Mouse (Mus musculus) midbrain, embryonic 11.5 days (tissue): ENCODE results near the gene Hfe. TPM values are rescaled to one million over a fixed set of nuclear protein-coding genes. Genes with fewer than 3 reads are reported as not detected.
"Not testable (repeated sequence)": the region's sequence is repeated elsewhere in the genome, so short reads cannot be mapped to it uniquely, and the experiment has no call there.

Experiments
- ATAC-seq: fragments of 200-750 bp; cut with Nextera tagmentation; 2 replicates; pipeline ENCODE4 v1.8.0; 2017; ENCODE audit warnings: moderate TSS enrichment, moderate library complexity; ENCODE audit not compliant: low FRiP score
- DNase-seq: peaks from one replicate; pipeline ENCODE4 v3.0.0; 2015; ENCODE audit warnings: low spot score; ENCODE audit errors: missing footprints
- H3K27ac ChIP-seq: fragments of 300-500 bp; sonication (generic); 2 replicates; pipeline ENCODE4 v1.5.1; 2014; ENCODE audit warnings: low read depth, low read length
- H3K27me3 ChIP-seq: fragments of 300-500 bp; sonication (generic); 2 replicates; pipeline ENCODE4 v1.6.1; 2014; ENCODE audit warnings: mild to moderate bottlenecking, low read length, moderate library complexity, mixed read lengths; ENCODE audit not compliant: control insufficient read depth, insufficient read depth
- H3K36me3 ChIP-seq: fragments of 300-500 bp; sonication (generic); 2 replicates; pipeline ENCODE4 v1.6.1; 2014; ENCODE audit warnings: mild to moderate bottlenecking, low read length, moderate library complexity, mixed read lengths; ENCODE audit not compliant: control insufficient read depth, insufficient read depth
- H3K4me1 ChIP-seq: fragments of 300-500 bp; sonication (generic); 2 replicates; pipeline ENCODE4 v1.6.1; 2014; ENCODE audit warnings: low read length; ENCODE audit not compliant: control insufficient read depth, insufficient read depth
- H3K4me2 ChIP-seq: fragments of 300-500 bp; sonication (generic); 2 replicates; pipeline ENCODE4 v1.6.1; 2014; ENCODE audit warnings: mild to moderate bottlenecking, moderate library complexity
- H3K4me3 ChIP-seq: fragments of 300-500 bp; sonication (generic); 2 replicates; pipeline ENCODE4 v1.5.1; 2014; ENCODE audit warnings: low read depth, low read length
- H3K9ac ChIP-seq: fragments of 300-500 bp; sonication (generic); 2 replicates; pipeline ENCODE4 v1.6.1; 2014; ENCODE audit warnings: low read length
- H3K9me3 ChIP-seq: fragments of 300-500 bp; sonication (generic); 2 replicates; pipeline ENCODE4 v1.6.1; 2016; ENCODE audit warnings: low read length; ENCODE audit not compliant: control insufficient read depth
- whole genome bisulfite sequencing: fragments of 180-500 bp; shearing (Covaris S2); extraction: QIAGEN DNeasy Blood & Tissue Kit; methylation state at CpG from one replicate; pipeline ENCODE4 v1.1.7; 2014; 5-methylcytosine and 5-hydroxymethylcytosine counted together
- polyA plus RNA-seq: library from polyadenylated mRNA; unstranded; fragments of >200 nt; fragmentation: Nextera tagmentation; extraction: Ambion mirVana; gene quantifications from 2 replicates; pipeline ENCODE4 v1.2.1, GENCODE M21; 2014

Hfe gene
- polyA plus RNA-seq, 1 experiment from 2014 or later = 2.7 TPM

DNA sequence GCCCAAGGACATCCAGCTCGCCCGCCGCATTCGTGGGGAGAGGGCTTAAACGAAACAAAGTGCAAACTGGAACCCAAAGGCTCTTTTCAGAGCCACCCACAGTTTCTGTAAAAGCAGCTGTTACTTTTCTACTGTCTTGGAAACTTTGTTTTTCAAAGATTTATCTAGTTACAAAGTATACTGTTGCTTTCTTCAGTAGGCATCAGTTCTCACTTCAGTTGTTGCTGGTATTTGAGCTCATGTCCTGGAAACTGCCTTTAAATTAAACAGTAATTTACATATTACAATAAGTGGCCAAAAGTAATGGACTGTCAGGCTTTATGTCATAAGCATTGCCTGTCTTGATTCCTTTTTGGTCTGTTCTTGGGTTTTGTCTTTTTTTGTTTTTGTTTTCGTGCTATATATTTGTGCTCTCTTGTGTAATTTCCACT is 42.1 kb upstream of the Hfe start:
- H3K27me3 ChIP-seq = no peaks in the 10 kb centered on the region
- 5% methylated on average over 6 of the region's 6 CpGs for WGBS
- peak overlapping the region; percentile 76 for H3K27ac ChIP-seq
- ATAC-seq (no peak), DNase-seq (peak; percentile 93)
- H3K36me3 ChIP-seq = no peaks in the 10 kb centered on the region
- peak overlapping the region; percentile 53 for H3K4me2 ChIP-seq
- H3K9me3 ChIP-seq = no peaks in the 10 kb centered on the region
- H3K4me3 ChIP-seq = peak overlapping the region; percentile 33
- peak overlapping the region; percentile 65 for H3K9ac ChIP-seq
- peaks cover 13% of the 10 kb centered on the region for H3K4me1 ChIP-seq

GRCm38 (mm10) chr13:23752067-23752741 is 41.5 kb upstream of the Hfe start, which contains the start of gene Hist1h3b:
Hist1h3b (plus strand) TSS chr13:23752267.
- WGBS = 0% methylated on average over 18 of the region's 47 CpGs
- peak; percentile 92 for ATAC-seq

GRCm38 (mm10) chr13:23751478-23751956 is 40.9 kb upstream of the Hfe start:
- ATAC-seq (peak; percentile 34; the same call in 1 of the 2 replicates), DNase-seq (peak; percentile 91)
- peaks cover 13% of the 10 kb centered on the region for H3K4me1 ChIP-seq
- peak overlapping the region; percentile 94 for H3K27ac ChIP-seq
- H3K4me2 ChIP-seq = peak overlapping the region; percentile 51
- H3K36me3 ChIP-seq = no peaks in the 10 kb centered on the region
- 2% methylated on average over 11 of the region's 11 CpGs for WGBS
- H3K9me3 ChIP-seq = no peaks in the 10 kb centered on the region
- H3K9ac ChIP-seq = peak overlapping the region; percentile 70
- H3K27me3 ChIP-seq = no peaks in the 10 kb centered on the region
- H3K4me3 ChIP-seq = peak overlapping the region; percentile 38

More at GRCm38 (mm10) chr13:23752067-23752741, 41.5 kb upstream of the Hfe start, which contains the start of gene Hist1h3b:
- H3K9ac ChIP-seq = peak within 1 kb of the TSS; percentile 70
- peak; percentile 99 for DNase-seq
- H3K9me3 ChIP-seq, H3K36me3 ChIP-seq, H3K27me3 ChIP-seq: not testable (repeated sequence)
- H3K27ac ChIP-seq = peak within 1 kb of the TSS; percentile 94
- H3K4me1 ChIP-seq = peaks cover 13% of the 10 kb centered on the region
- peak within 1 kb of the TSS; percentile 38 for H3K4me3 ChIP-seq
- H3K4me2 ChIP-seq = peak within 1 kb of the TSS; percentile 53

DNA sequence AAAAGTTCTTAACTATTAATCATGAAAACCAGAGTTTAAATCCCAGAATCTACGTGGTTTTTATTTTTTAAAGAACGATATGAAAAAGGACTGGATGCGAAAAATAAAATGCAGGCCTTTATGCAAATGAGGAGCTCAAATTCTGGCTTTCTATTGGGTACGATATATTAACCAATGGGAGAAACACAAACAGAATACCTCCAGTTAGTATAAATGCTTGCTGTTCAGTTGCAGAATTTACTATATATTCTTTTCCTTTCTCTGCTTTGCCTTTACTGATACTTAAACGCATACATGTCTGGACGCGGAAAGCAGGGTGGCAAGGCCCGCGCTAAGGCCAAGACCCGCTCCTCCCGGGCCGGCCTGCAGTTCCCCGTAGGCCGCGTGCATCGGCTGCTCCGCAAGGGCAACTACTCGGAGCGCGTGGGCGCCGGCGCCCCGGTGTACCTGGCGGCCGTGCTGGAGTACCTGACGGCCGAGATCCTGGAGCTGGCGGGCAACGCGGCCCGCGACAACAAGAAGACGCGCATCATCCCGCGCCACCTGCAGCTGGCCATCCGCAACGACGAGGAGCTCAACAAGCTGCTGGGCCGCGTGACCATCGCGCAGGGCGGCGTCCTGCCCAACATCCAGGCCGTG is 40.3 kb upstream of the Hfe start, which contains the start of gene Hist1h2ab:
TSS of gene Hist1h2ab (plus strand) at position 288 of the 639 bp plus-strand sequence.
- not testable (repeated sequence) for H3K36me3 ChIP-seq, H3K27me3 ChIP-seq, H3K9me3 ChIP-seq
- ATAC-seq = peak; percentile 49
- WGBS = under 1% methylated on average over 27 of the region's 47 CpGs
- H3K4me1 ChIP-seq = peaks cover 13% of the 10 kb centered on the region
- peak within 1 kb of the TSS; percentile 38 for H3K4me3 ChIP-seq
- peak; percentile 97 for DNase-seq
- H3K4me2 ChIP-seq = peak within 1 kb of the TSS; percentile 51
- H3K9ac ChIP-seq = peak within 1 kb of the TSS; percentile 70
- H3K27ac ChIP-seq = peak within 1 kb of the TSS; percentile 94

GRCm38 (mm10) chr13:23749563-23750121 is 39.0 kb upstream of the Hfe start:
- no peaks in the 10 kb centered on the region for H3K9me3 ChIP-seq
- H3K4me2 ChIP-seq = no peak overlapping the region
- no peaks in the 10 kb centered on the region for H3K36me3 ChIP-seq
- H3K27me3 ChIP-seq = no peaks in the 10 kb centered on the region
- no peak for DNase-seq
- H3K9ac ChIP-seq = no peak overlapping the region
- peak overlapping the region; percentile 63; the same call in 1 of the 2 replicates for H3K27ac ChIP-seq
- no peak for ATAC-seq
- WGBS = 91% methylated on average over 5 of the region's 5 CpGs
- peaks cover 13% of the 10 kb centered on the region for H3K4me1 ChIP-seq
- no peak overlapping the region for H3K4me3 ChIP-seq

DNA sequence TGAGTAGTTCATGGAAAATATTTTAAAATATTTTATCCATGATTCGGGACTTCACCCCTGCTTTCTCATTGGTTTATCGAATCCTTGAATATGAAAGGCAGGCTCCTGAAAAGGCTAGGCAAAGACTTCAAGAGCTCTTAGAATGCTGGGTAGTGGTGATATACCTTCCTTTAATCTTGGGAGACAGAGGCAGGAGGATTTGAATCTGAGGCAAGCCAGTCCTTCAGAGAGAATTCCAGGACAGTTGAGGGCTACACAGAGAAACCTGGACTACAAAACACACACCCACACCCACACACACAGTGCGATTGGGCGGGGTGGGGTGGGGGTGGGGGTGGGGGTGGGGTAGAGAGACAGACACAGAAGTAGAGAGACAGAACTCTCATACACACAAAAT is 37.2 kb upstream of the Hfe start:
- peak overlapping the region; percentile 96 for H3K27ac ChIP-seq
- no peak overlapping the region for H3K4me3 ChIP-seq
- WGBS = 5% methylated on average over 4 of the region's 4 CpGs
- ATAC-seq = no peak
- DNase-seq = no peak
- H3K4me2 ChIP-seq = peak overlapping the region; percentile 42; the same call in 1 of the 2 replicates
- no peaks in the 10 kb centered on the region for H3K36me3 ChIP-seq
- peaks cover 10% of the 10 kb centered on the region for H3K4me1 ChIP-seq
- no peaks in the 10 kb centered on the region for H3K27me3 ChIP-seq
- H3K9ac ChIP-seq = peak overlapping the region; percentile 44; the same call in 1 of the 2 replicates
- no peaks in the 10 kb centered on the region for H3K9me3 ChIP-seq

DNA sequence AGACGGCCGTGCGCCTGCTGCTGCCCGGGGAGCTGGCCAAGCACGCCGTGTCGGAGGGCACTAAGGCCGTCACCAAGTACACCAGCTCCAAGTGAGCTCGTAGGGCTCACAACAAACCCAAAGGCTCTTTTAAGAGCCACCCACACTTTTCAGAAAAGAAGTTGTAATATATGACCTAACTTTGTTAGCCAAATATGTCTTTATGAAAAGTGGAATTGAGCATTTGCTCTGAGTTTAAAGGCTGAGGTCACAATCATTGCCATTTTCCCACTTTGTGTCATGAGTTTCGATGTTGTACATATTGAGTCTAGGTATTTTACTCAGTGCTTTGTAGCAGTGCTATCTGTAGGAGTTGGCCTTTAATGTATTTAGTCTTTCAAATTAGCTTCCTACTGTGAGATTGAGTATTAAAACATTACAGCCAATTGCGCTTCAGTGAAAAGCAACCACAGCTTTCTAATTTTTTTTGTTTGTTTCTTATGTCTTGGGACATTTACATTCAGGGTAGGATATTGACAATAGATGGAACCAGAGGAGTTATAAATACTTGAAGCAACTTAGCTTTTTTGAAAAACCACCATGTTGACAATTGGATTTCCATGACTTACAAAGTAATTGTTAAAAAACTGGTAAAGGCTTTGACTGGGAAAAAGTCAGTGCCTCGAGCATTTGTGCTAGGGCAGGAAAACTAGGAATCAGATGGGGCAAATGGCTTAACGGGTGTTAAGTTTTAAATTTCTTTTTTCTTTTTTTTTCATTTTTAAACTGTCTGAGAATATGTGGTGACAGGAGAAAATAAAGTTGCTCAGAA is 36.6 kb upstream of the Hfe start:
- H3K27me3 ChIP-seq = no peaks in the 10 kb centered on the region
- peak overlapping the region; percentile 42 for H3K4me2 ChIP-seq
- H3K36me3 ChIP-seq = no peaks in the 10 kb centered on the region
- WGBS = 3% methylated on average over 13 of the region's 13 CpGs
- peak; percentile 14; the same call in 1 of the 2 replicates for ATAC-seq
- H3K9me3 ChIP-seq = no peaks in the 10 kb centered on the region
- peak overlapping the region; percentile 54 for H3K9ac ChIP-seq
- H3K4me1 ChIP-seq = peaks cover 8% of the 10 kb centered on the region; the same call in 1 of the 2 replicates
- DNase-seq = peak; percentile 94
- peak overlapping the region; percentile 39 for H3K4me3 ChIP-seq
- peak overlapping the region; percentile 96 for H3K27ac ChIP-seq

- not testable (repeated sequence) for H3K9me3 ChIP-seq
- ATAC-seq = peak; percentile 92
Observed at GRCm38 (mm10) chr13:23746201-23747080, 35.8 kb upstream of the Hfe start, which contains the start of gene Hist1h2bb. Hist1h2bb (plus strand) TSS chr13:23746734.

More at GRCm38 (mm10) chr13:23746201-23747080, 35.8 kb upstream of the Hfe start, which contains the start of gene Hist1h2bb:
- not testable (repeated sequence) for H3K27me3 ChIP-seq, H3K4me1 ChIP-seq, H3K36me3 ChIP-seq
- peak within 1 kb of the TSS; percentile 61 for H3K4me2 ChIP-seq
- H3K27ac ChIP-seq = peak within 1 kb of the TSS; percentile 96
- WGBS = under 1% methylated on average over 40 of the region's 58 CpGs
- peak; percentile 97 for DNase-seq
- H3K4me3 ChIP-seq = peak within 1 kb of the TSS; percentile 39
- H3K9ac ChIP-seq = peak within 1 kb of the TSS; percentile 70
